Mouse (Mus musculus) embryonic facial prominence, embryonic 11.5 days (tissue): ENCODE results near the gene Hist1h4d. TPM values are rescaled to one million over a fixed set of nuclear protein-coding genes. Genes with fewer than 3 reads are reported as not detected.
"Not testable (repeated sequence)": the region's sequence is repeated elsewhere in the genome, so short reads cannot be mapped to it uniquely, and the experiment has no call there.

Source experiments
- ATAC-seq: fragments of 200-750 bp; cut with Nextera tagmentation; replicated peaks from 2 replicates; pipeline ENCODE4 v1.8.0; 2017; ENCODE audit warnings: low read depth; ENCODE audit not compliant: insufficient number of reproducible peaks, low FRiP score, low TSS enrichment
- DNase-seq: peaks from one replicate; pipeline ENCODE4 v3.0.0-alpha.2; 2015; ENCODE audit warnings: low spot score
- H3K27ac ChIP-seq: fragments of 300-500 bp; sonication (generic); replicated peaks from 2 replicates; pipeline ENCODE4 v1.5.1; 2014; ENCODE audit warnings: mild to moderate bottlenecking, low read depth, low read length, control low read depth
- H3K27me3 ChIP-seq: fragments of 300-500 bp; sonication (generic); 2 replicates; pipeline ENCODE4 v1.6.1; 2014; ENCODE audit warnings: mild to moderate bottlenecking, low read length, moderate library complexity, mixed read lengths; ENCODE audit not compliant: control insufficient read depth, insufficient read depth
- H3K36me3 ChIP-seq: fragments of 300-500 bp; sonication (generic); replicated peaks from 2 replicates; pipeline ENCODE4 v1.6.1; 2014; ENCODE audit warnings: low read depth, mild to moderate bottlenecking, low read length, moderate library complexity, mixed read lengths; ENCODE audit not compliant: control insufficient read depth, insufficient read depth
- H3K4me1 ChIP-seq: fragments of 300-500 bp; sonication (generic); 2 replicates; pipeline ENCODE4 v1.6.1; 2014; ENCODE audit warnings: low read length, mixed read lengths; ENCODE audit not compliant: control insufficient read depth, insufficient read depth
- H3K4me2 ChIP-seq: fragments of 300-500 bp; sonication (generic); 2 replicates; pipeline ENCODE4 v1.6.1; 2014; ENCODE audit warnings: low read depth, mild to moderate bottlenecking, control low read depth, low read length, moderate library complexity
- H3K4me3 ChIP-seq: fragments of 300-500 bp; sonication (generic); 2 replicates; pipeline ENCODE4 v1.5.1; 2014; ENCODE audit warnings: low read depth, low read length, control low read depth
- H3K9ac ChIP-seq: fragments of 300-500 bp; sonication (generic); replicated peaks from 2 replicates; pipeline ENCODE4 v1.6.1; 2014; ENCODE audit warnings: mild to moderate bottlenecking, control low read depth, low read length
- H3K9me3 ChIP-seq: fragments of 300-500 bp; sonication (generic); replicated peaks from 2 replicates; pipeline ENCODE4 v1.6.1; 2016; ENCODE audit warnings: mild to moderate bottlenecking, low read length, inconsistent platforms, mixed read lengths; ENCODE audit not compliant: control insufficient read depth
- WGBS: fragments of 180-500 bp; shearing (Covaris S2); extraction: QIAGEN DNeasy Blood & Tissue Kit; methylation state at CpG from one replicate; pipeline ENCODE4 v1.1.7; 2014; 5-methylcytosine and 5-hydroxymethylcytosine counted together
- microRNA-seq: library from miRNA; unstranded; fragments of <30 nt; microRNA quantifications from one replicate; pipeline ENCODE4, GENCODE M21; 2016; ENCODE audit warnings: borderline number of aligned reads
- polyA plus RNA-seq: library from polyadenylated mRNA; unstranded; fragments of >200 nt; fragmentation: Nextera tagmentation; extraction: Ambion mirVana; gene quantifications from 2 replicates; pipeline ENCODE4 v1.2.1, GENCODE M21; 2014

Gene Hist1h4d
- polyA plus RNA-seq, 1 experiment from 2014 or later: 115 TPM

DNA sequence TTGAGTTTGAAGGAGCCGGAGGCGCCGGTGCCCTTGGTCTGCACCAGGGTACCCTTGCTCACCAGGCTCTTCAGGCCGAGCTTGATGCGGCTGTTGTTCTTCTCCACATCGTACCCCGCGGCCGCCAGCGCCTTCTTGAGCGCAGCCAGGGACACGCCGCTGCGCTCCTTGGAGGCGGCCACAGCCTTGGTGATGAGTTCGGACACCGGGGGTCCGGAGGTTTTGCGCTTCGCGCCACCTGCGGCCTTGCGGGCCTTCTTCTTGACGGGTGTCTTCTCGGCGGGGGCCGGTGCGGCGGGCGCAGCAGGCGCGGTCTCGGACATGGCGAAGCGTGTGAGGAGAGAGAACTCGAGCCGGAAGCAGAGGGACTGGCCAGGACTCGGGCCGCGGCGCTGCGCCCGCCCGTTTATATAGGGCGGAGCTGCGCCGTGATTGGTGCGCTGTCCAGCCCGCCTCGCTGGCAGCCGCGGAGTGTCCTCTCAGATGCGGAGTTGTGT is 40.8 kb downstream of the Hist1h4d start, which contains the start of gene Hist1h1e:
TSS of gene Hist1h1e (minus strand) at position 384 of the 497 bp plus-strand sequence.
- ATAC-seq (peak; percentile 91), DNase-seq (peak; percentile 93)
- Histone ChIP-seq H3K4me3 (peak within 1 kb of the TSS; percentile 48), H3K9ac (peak within 1 kb of the TSS; percentile 77), H3K27ac (peak within 1 kb of the TSS; percentile 90), H3K4me2 (peak within 1 kb of the TSS; percentile 62)
- H3K4me1 ChIP-seq, H3K27me3 ChIP-seq, H3K9me3 ChIP-seq, H3K36me3 ChIP-seq: not testable (repeated sequence)
- under 1% methylated on average over 51 of the region's 53 CpGs for WGBS

DNA sequence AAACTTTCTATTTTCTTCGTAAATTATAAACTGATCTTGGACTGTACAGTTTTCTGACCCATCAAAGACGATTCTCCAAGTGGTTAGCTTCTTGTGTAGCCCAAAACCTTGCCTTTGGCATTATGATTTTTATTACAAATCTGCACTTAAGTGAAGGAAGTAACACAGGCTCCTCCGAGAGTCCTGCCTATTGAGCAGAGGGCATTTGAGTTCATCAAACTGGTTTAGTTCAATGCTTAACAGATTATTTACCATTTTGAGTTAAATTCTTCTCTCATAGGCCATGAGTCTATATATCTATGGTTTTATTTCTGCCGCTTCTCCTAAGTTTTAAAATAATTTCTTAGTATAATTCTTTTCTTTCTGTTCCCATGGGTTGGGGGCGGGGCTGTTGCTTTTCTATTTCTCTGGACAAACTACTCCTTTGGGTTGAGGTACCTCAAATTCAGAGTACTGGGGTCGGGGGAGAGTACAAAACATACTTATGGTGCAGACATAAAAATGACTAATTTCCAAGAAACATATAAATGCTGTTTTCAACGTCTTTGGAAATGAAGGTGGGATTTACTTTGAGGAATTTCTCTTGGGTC is 41.6 kb downstream of the Hist1h4d start:
- no peaks in the 10 kb centered on the region for H3K36me3 ChIP-seq
- peak overlapping the region; percentile 48; the same call in 1 of the 2 replicates for H3K4me3 ChIP-seq
- no peaks in the 10 kb centered on the region for H3K4me1 ChIP-seq
- peak overlapping the region; percentile 41 for H3K9ac ChIP-seq
- 30% methylated on average over 7 of the region's 7 CpGs for WGBS
- DNase-seq (peak; percentile 22), ATAC-seq (no peak)
- peak overlapping the region; percentile 25 for H3K4me2 ChIP-seq
- H3K27me3 ChIP-seq: no peaks in the 10 kb centered on the region
- no peak overlapping the region for H3K27ac ChIP-seq
- H3K9me3 ChIP-seq: no peaks in the 10 kb centered on the region

DNA sequence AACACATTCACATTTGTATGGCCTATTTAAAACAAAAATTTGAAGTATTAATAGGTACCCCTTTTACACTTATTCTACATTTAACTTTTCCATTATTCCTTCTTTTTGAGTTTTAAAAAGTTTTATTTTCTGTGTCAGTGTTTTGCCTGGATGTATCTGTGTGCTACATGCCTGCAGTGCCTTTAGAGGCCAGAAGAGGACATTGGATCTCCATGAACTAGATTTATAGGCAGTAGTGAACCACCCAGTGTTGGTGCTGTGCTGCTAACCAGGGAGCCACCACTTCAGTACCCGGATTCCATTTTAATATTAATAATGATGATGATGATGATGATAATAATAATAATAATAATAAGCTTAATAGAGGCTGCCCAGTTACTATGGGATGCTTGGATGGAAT is 49.3 kb downstream of the Hist1h4d start:
- no peak for ATAC-seq
- Histone ChIP-seq H3K9me3 (no peaks in the 10 kb centered on the region), H3K9ac (no peak overlapping the region), H3K4me2 (no peak overlapping the region), H3K27me3 (no peaks in the 10 kb centered on the region), H3K27ac (no peak overlapping the region), H3K4me1 (no peaks in the 10 kb centered on the region), H3K4me3 (no peak overlapping the region), H3K36me3 (no peaks in the 10 kb centered on the region)
- peak; percentile 17 for DNase-seq
- WGBS: 31% methylated on average over 1 of the region's 1 CpGs

Small RNAs within 50 kb of the gene (microRNA-seq; reads per million reads assigned to microRNA genes)
- gene Gm44297 (not detected), gene Gm44359 (not detected), gene Gm44394 (not detected)

Other genes starting within 250 kb of the Hist1h4d start
- gene Zfp322a, start 212.4 kb upstream of the Hist1h4d start, polyA plus RNA-seq: 72.4 and 76.2 TPM in 2 replicates
- 15.0 and 16.2 TPM in 2 replicates for gene Abt1, start 157.7 kb upstream of the Hist1h4d start, polyA plus RNA-seq
- 0.24 and 0.35 TPM in 2 replicates for gene Btn1a1, start 115.7 kb upstream of the Hist1h4d start, polyA plus RNA-seq
- gene Btn2a2, start 92.7 kb upstream of the Hist1h4d start, polyA plus RNA-seq: 1.1 and 1.4 TPM in 2 replicates
- gene Hist1h4h, start 50.5 kb upstream of the Hist1h4d start, polyA plus RNA-seq: 3.5 and 5.0 TPM in 2 replicates
- gene Hist1h2af, start 47.7 kb upstream of the Hist1h4d start, polyA plus RNA-seq: 7.8 and 7.9 TPM in 2 replicates
- gene Hist1h3g, start 46.2 kb upstream of the Hist1h4d start, polyA plus RNA-seq: 6.1 and 7.8 TPM in 2 replicates
- gene Hist1h2bh, start 38.2 kb upstream of the Hist1h4d start, polyA plus RNA-seq: 0.67 and 1.3 TPM in 2 replicates
- gene Hist1h3f, start 37.5 kb upstream of the Hist1h4d start, polyA plus RNA-seq: 1.2 and 1.5 TPM in 2 replicates
- 1.3 TPM in 1 of 2 replicates, not detected in the other for gene Hist1h4f, start 29.9 kb upstream of the Hist1h4d start, polyA plus RNA-seq
- 0.53 and 0.71 TPM in 2 replicates for gene Hist1h1d, start 28.3 kb upstream of the Hist1h4d start, polyA plus RNA-seq
- 9.0 and 12.1 TPM in 2 replicates for gene Hist1h3e, start 19.2 kb upstream of the Hist1h4d start, polyA plus RNA-seq
- 78.4 and 99.4 TPM in 2 replicates for gene Hist1h2ae, start 10.4 kb upstream of the Hist1h4d start, polyA plus RNA-seq
- 8.4 and 8.6 TPM in 2 replicates for gene Hist1h2bg, start 10.2 kb upstream of the Hist1h4d start, polyA plus RNA-seq
- 4.1 and 4.9 TPM in 2 replicates for gene Hist1h2bf, start 7.4 kb upstream of the Hist1h4d start, polyA plus RNA-seq
- gene Hist1h2ad, start 7.2 kb upstream of the Hist1h4d start, polyA plus RNA-seq: 2.1 and 3.8 TPM in 2 replicates
- 10.2 and 11.3 TPM in 2 replicates for gene Hist1h3d, start 5.8 kb upstream of the Hist1h4d start, polyA plus RNA-seq
- 2.1 and 3.1 TPM in 2 replicates for gene Hist1h2be, start 39.5 kb downstream of the Hist1h4d start, polyA plus RNA-seq
- 23.0 and 24.4 TPM in 2 replicates for gene Hist1h1e, start 41.0 kb downstream of the Hist1h4d start, polyA plus RNA-seq
- gene Hist1h2ac, start 102.3 kb downstream of the Hist1h4d start, polyA plus RNA-seq: 1.4 and 2.2 TPM in 2 replicates
- 25.1 and 27.3 TPM in 2 replicates for gene Hist1h2bc, start 102.6 kb downstream of the Hist1h4d start, polyA plus RNA-seq
- not detected in 2 replicates for gene Hist1h1t, start 114.2 kb downstream of the Hist1h4d start, polyA plus RNA-seq
- 6.1 TPM in 2 replicates for gene Hist1h4c, start 116.9 kb downstream of the Hist1h4d start, polyA plus RNA-seq
- gene Hfe, start 129.3 kb downstream of the Hist1h4d start, polyA plus RNA-seq: 4.3 and 4.6 TPM in 2 replicates
- 18.8 and 19.7 TPM in 2 replicates for gene Hist1h1c, start 157.2 kb downstream of the Hist1h4d start, polyA plus RNA-seq
- gene Hist1h3c, start 164.0 kb downstream of the Hist1h4d start, polyA plus RNA-seq: 15.5 and 18.1 TPM in 2 replicates
- 2.6 and 2.9 TPM in 2 replicates for gene Hist1h2bb, start 165.1 kb downstream of the Hist1h4d start, polyA plus RNA-seq
- 48.1 and 54.7 TPM in 2 replicates for gene Hist1h2ab, start 169.5 kb downstream of the Hist1h4d start, polyA plus RNA-seq
- gene Hist1h3b, start 170.7 kb downstream of the Hist1h4d start, polyA plus RNA-seq: 8.3 and 10.5 TPM in 2 replicates
- gene Hist1h4b, start 175.4 kb downstream of the Hist1h4d start, polyA plus RNA-seq: 7.4 and 10.1 TPM in 2 replicates
- gene Hist1h4a, start 179.6 kb downstream of the Hist1h4d start, polyA plus RNA-seq: not detected in 2 replicates
- 4.0 and 4.3 TPM in 2 replicates for gene Hist1h3a, start 180.8 kb downstream of the Hist1h4d start, polyA plus RNA-seq
- 4.5 and 5.0 TPM in 2 replicates for gene Hist1h1a, start 182.1 kb downstream of the Hist1h4d start, polyA plus RNA-seq
- 0.18 TPM in 1 of 2 replicates, not detected in the other for gene Trim38, start 188.3 kb downstream of the Hist1h4d start, polyA plus RNA-seq
- not detected in 2 replicates for gene Slc17a2, start 225.4 kb downstream of the Hist1h4d start, polyA plus RNA-seq